Mouse (Mus musculus) olfactory bulb, adult 2 months (tissue): ENCODE results near the gene Eif2s2.

Experiments used
- CTCF ChIP-seq: fragments of 200-500 bp; IDR thresholded peaks from 2 replicates; pipeline ENCODE4 v1.5.1; 2012; ENCODE audit warnings: low read depth, mild to moderate bottlenecking, low read length, moderate library complexity; ENCODE audit not compliant: insufficient read depth
- POLR2A ChIP-seq: fragments of 200-500 bp; IDR thresholded peaks from 2 replicates; pipeline ENCODE4 v1.6.1; 2012; ENCODE audit warnings: mild to moderate bottlenecking, low read depth, low read length, moderate library complexity; ENCODE audit not compliant: insufficient read depth

DNA sequence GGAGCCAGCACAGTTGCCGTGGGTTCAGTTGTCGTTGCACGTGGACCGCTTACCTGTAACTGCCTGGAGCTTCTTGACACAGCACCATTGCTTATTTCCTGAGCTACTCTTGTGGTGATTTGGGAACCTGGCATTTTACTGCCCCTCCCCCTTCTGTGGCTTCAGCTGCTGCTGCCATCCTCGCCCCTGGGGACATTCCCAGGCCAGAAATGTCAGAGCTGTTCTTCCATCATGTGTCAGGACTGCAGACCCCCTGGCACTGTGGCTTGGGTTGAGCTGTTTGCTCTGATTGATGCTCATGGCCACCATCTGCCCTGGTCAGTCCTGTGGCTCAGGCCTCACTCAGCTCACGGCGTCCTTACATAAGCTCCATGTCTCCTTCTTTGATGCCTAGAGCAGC lies 28.2 kb upstream of the Eif2s2 start:
- TF ChIP-seq POLR2A, result no peak
- no peak for TF ChIP-seq CTCF
